Mouse (Mus musculus): ENCODE results near the gene Ankrd23. TPM values are rescaled to one million over a fixed set of nuclear protein-coding genes. Genes with fewer than 3 reads are reported as not detected.

The Ankrd23 gene
- total and polyA plus RNA-seq, 3 experiments, result 2.8 to 6.1 (median 3.7) TPM

GRCm38 (mm10) chr1:36556553-36557456 lies 20.1 kb upstream of the Ankrd23 start:
- H3K27ac ChIP-seq (ENCODE audit: insufficient read depth, low read depth), result peak overlapping the region; percentile 5; the same call in 1 of the 2 replicates
- dilution Hi-C loops (cut with MboI; ENCODE audit: extremely low pct_ligation_motif_present, extremely low pct_unique_long_range_greater_than_20kb, low sequenced_read_pairs) (no loop called here), in situ Hi-C loops (cut with MboI; ENCODE audit: low pct_ligation_motif_present, low pct_unique_long_range_greater_than_20kb, low sequenced_read_pairs) (loop anchor here (5.0 kb wide), 1 partner anchor 75 kb away; no protein-coding TSS in a partner anchor)
- no peaks in the 10 kb centered on the region for H3K79me2 ChIP-seq (replicated peaks; ENCODE audit: control insufficient read depth, extremely low read depth, insufficient read depth, poor library complexity, severe bottlenecking)
- peaks cover 38% of the 10 kb centered on the region for H3K27me3 ChIP-seq (replicated peaks)
- H3K9ac ChIP-seq (ENCODE audit: insufficient read depth, low read depth), result peak overlapping the region; percentile 60
- DNase-seq (ENCODE audit: extremely low read depth), result peak; percentile 77
- H3K9me3 ChIP-seq (replicated peaks; ENCODE audit: low read length), result no peaks in the 10 kb centered on the region
- TF ChIP-seq SMC3 (IDR thresholded peaks at IDR 0.05; ENCODE audit: low read depth, low read length), result peak; percentile 38
- peak; percentile 80 for TF ChIP-seq MXI1 (IDR thresholded peaks at IDR 0.05; ENCODE audit: low read depth, low read length)
- TF ChIP-seq TCF12 (IDR thresholded peaks at IDR 0.05; ENCODE audit: low read depth, low read length), result peak; percentile 43; the same call in 1 of the 2 replicates
- TF ChIP-seq ETS1 (conservative IDR thresholded peaks at IDR 0.05; ENCODE audit: low read depth, low read length), result peak; percentile 39
- TF ChIP-seq CHD2 (IDR thresholded peaks at IDR 0.05; ENCODE audit: low read length), result peak; percentile 91
- TF ChIP-seq MAX (IDR thresholded peaks at IDR 0.05; ENCODE audit: low read length), result peak; percentile 86
- TF ChIP-seq ZMIZ1 (IDR thresholded peaks at IDR 0.05; ENCODE audit: low read depth, low read length), result peak; percentile 33; the same call in 1 of the 2 replicates
- 0 out of 2 replicates have a peak, but pooled peaks have one; percentile 35 for TF ChIP-seq BHLHE40 (IDR thresholded peaks at IDR 0.05; ENCODE audit: low read depth, low read length)
- TF ChIP-seq EP300 (IDR thresholded peaks at IDR 0.05; ENCODE audit: low read length), result peak; percentile 33; the same call in 1 of the 2 replicates
- peak; percentile 60 for TF ChIP-seq NELFE (IDR thresholded peaks at IDR 0.05; ENCODE audit: low read depth, low read length)
- 0 out of 2 replicates have a peak, but pooled peaks have one; percentile 49 for TF ChIP-seq CHD1 (IDR thresholded peaks at IDR 0.05; ENCODE audit: low read depth, low read length)
- TF ChIP-seq UBTF (IDR thresholded peaks at IDR 0.05; ENCODE audit: low read depth, low read length), result no peak
- TF ChIP-seq RAD21 (IDR thresholded peaks at IDR 0.05; ENCODE audit: low read depth, low read length), result peak; percentile 24
- TF ChIP-seq PAX5 (IDR thresholded peaks at IDR 0.05; ENCODE audit: low read length), result no peak
- TF ChIP-seq IRF4 (IDR thresholded peaks at IDR 0.05; ENCODE audit: low read depth, low read length), result peak; percentile 71; the same call in 1 of the 2 replicates
- TF ChIP-seq E2F4 (IDR thresholded peaks at IDR 0.05; ENCODE audit: insufficient replicate concordance, low read depth, low read length), result peak; percentile 55; the same call in 1 of the 2 replicates
- no peak; the same call in 1 of the 2 replicates for TF ChIP-seq POLR2A (IDR thresholded peaks at IDR 0.05; ENCODE audit: low read depth, low read length)
- peak; percentile 54; the same call in 1 of the 2 replicates for TF ChIP-seq MEF2A (IDR thresholded peaks at IDR 0.05; ENCODE audit: borderline replicate concordance, low read depth, low read length)
- 0 out of 2 replicates have a peak, but pooled peaks have one; percentile 27 for TF ChIP-seq RCOR1 (conservative IDR thresholded peaks at IDR 0.05; ENCODE audit: low read depth, low read length)
- no peak for TF ChIP-seq ZC3H11A (IDR thresholded peaks at IDR 0.05; ENCODE audit: low read depth, low read length)
- TF ChIP-seq CTCF (conservative IDR thresholded peaks at IDR 0.05 in 1 of 2, IDR thresholded peaks at IDR 0.05 in 1 of 2; ENCODE audit: low read depth in 2 of 2, low read length in 2 of 2), result peak in 1 of 2 experiments; percentile 76; a peak in 2 of 4 replicates
- peak; percentile 57 for TF ChIP-seq HCFC1 (IDR thresholded peaks at IDR 0.05; ENCODE audit: low read depth, low read length)
- TF ChIP-seq JUND (conservative IDR thresholded peaks at IDR 0.05; ENCODE audit: low read depth, low read length), result no peak
- TF ChIP-seq MYC (IDR thresholded peaks at IDR 0.05; ENCODE audit: low read depth, low read length), result peak; percentile 51; the same call in 1 of the 2 replicates
- peak; percentile 90 for TF ChIP-seq MAZ (IDR thresholded peaks at IDR 0.05; ENCODE audit: low read depth, low read length)
- peak; percentile 47 for TF ChIP-seq ELF1 (IDR thresholded peaks at IDR 0.05; ENCODE audit: low read depth, low read length)
- TF ChIP-seq ZNF384 (IDR thresholded peaks at IDR 0.05; ENCODE audit: low read depth, low read length), result no peak
- 0 out of 2 replicates have a peak, but pooled peaks have one; percentile 44 for TF ChIP-seq KAT2A (IDR thresholded peaks at IDR 0.05; ENCODE audit: insufficient replicate concordance, low read length)
- H3K4me3 ChIP-seq (replicated peaks in 1 of 3; ENCODE audit: low read depth in 2 of 3, low read length in 2 of 3, poor library complexity in 1 of 3), result peak overlapping the region; percentile 58 to 77 (median 71)
- H3K4me1 ChIP-seq (ENCODE audit: control insufficient read depth in 1 of 2, insufficient read depth in 2 of 2), result peaks cover 14 to 50% of the 10 kb centered on the region in 2 experiments
- peaks cover 12 to 18% of the 10 kb centered on the region in 2 experiments for H3K36me3 ChIP-seq (replicated peaks in 1 of 2; ENCODE audit: control insufficient read depth in 1 of 2, insufficient read depth in 1 of 2, low read length in 1 of 2)
- peak overlapping the region; percentile 97 for H3K4me2 ChIP-seq (ENCODE audit: insufficient read depth, low read depth, poor library complexity, severe bottlenecking)

All from CH12.LX (cell line).